Mouse (Mus musculus) T-helper 1 cell (primary cell): Measurements from ENCODE around the gene Mblac2.

Source experiments
- in situ Hi-C: fragments of 300-600 bp; cut with MboI, MseI; formaldehyde crosslinking; loops from one replicate; pipeline ENCODE4 v1.15.1; 2025; ENCODE audit warnings: high pct_unique_total_duplicates

The Mblac2 gene

DNA sequence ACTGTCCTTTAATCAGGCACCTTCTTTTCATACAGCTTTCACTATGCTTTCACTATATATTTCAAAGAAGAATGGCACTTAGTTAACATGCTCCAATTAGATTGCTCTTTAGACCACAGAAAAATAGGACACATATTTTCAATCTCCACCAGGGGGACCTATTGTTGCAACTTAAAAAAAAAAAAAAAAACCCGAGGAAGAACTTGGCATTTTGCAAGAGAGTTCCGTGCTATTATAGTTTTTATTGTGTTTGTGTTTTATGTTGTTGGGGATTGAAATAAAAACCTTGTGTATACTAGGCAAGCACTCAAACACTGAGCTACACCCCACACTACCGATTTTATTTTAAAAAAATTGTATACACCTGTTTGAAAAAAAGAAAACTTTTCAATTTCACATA is 90.0 kb downstream of the Mblac2 start:
- in situ Hi-C loops, result loop anchor here (25.0 kb wide), 1 partner anchor 1836 kb away; no protein-coding TSS in a partner anchor
